Mouse (Mus musculus): ENCODE results near the gene Thsd7b. TPM values are rescaled to one million over a fixed set of nuclear protein-coding genes. Genes with fewer than 3 reads are reported as not detected.

The Thsd7b gene
- polyA plus RNA-seq, 1 experiment from 2014 or later, result 3.3 TPM

DNA sequence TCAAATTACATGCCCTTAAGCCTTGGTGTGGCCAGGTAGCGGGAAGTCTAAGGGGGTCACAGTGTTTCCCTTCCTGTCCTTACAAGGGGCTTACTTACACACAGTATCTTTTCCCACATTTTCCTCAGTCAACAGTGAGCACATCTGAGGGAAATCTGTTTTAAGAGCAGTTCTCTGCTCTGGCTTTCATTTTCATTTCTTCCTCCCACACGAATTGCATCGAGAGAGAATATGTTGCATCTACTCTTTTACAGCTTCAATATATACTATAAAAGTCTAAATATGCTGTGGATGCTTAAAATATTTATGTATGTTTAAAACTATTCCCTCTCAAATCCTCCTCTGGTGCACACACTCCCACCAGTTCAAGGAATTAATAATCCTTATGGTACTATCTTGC lies 440.5 kb downstream of the Thsd7b start:
- Histone ChIP-seq H3K27ac (ENCODE audit: low read depth, low read length) (no peak overlapping the region), H3K4me3 (ENCODE audit: low read depth, low read length) (no peak overlapping the region), H3K4me2 (no peak overlapping the region), H3K9me3 (ENCODE audit: control insufficient read depth, low read length) (no peaks in the 10 kb centered on the region), H3K36me3 (ENCODE audit: control insufficient read depth, insufficient read depth, low read length) (no peaks in the 10 kb centered on the region), H3K27me3 (ENCODE audit: control insufficient read depth, insufficient read depth, low read length) (no peaks in the 10 kb centered on the region), H3K4me1 (ENCODE audit: control insufficient read depth, insufficient read depth, low read length) (no peaks in the 10 kb centered on the region), H3K9ac (ENCODE audit: low read length) (no peak overlapping the region)
- DNase-seq (ENCODE audit: low spot score, missing footprints), result no peak
- ATAC-seq (ENCODE audit: low FRiP score), result no peak
- WGBS, result 88% methylated on average over 3 of the region's 3 CpGs

DNA sequence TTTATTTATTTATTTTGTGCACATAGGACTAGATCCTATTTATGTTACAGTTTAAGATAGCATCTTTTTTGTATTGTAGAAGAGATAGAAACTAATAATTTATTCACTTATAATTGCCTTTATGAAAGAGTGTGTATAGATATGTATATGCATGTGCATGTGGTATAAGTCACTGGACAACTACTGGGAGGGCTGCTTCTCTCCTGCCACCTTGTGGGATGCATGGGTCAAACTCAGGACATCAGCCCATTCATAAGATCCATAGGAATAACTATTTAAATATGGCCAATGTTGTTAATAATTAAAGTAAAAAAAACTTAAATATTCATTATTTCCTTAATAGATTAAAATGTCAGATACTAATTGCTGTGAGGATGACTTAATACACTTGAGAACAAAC lies 446.5 kb downstream of the Thsd7b start:
- H3K27me3 ChIP-seq (ENCODE audit: control insufficient read depth, insufficient read depth, low read length), result no peaks in the 10 kb centered on the region
- no peaks in the 10 kb centered on the region for H3K36me3 ChIP-seq (ENCODE audit: control insufficient read depth, insufficient read depth, low read length)
- H3K9ac ChIP-seq (ENCODE audit: low read length), result no peak overlapping the region
- no peak for DNase-seq (ENCODE audit: low spot score, missing footprints)
- H3K4me1 ChIP-seq (ENCODE audit: control insufficient read depth, insufficient read depth, low read length), result no peaks in the 10 kb centered on the region
- H3K9me3 ChIP-seq (ENCODE audit: control insufficient read depth, low read length), result no peaks in the 10 kb centered on the region
- ATAC-seq (ENCODE audit: low FRiP score), result no peak
- H3K4me3 ChIP-seq (ENCODE audit: low read depth, low read length), result no peak overlapping the region
- H3K27ac ChIP-seq (ENCODE audit: low read depth, low read length), result no peak overlapping the region
- no peak overlapping the region for H3K4me2 ChIP-seq

DNA sequence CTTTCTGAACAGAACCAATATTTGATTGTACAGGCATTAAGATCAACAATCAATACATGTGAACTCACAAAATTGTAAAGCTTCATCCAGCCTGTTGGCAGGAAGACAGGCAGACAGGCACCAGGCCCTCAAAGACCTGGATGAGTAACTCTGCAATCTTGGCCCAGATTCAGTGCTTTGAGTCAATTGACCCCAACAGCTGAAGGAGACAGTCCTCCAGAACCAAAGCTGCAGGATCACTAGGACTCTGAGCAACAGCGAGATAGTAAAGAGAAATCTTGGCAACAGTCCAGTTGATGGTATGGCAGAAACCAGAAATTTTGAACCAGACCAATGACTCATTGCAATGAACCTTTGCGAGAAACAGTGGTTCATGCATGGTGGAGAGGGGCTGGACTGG lies 458.9 kb downstream of the Thsd7b start:
- no peaks in the 10 kb centered on the region for H3K36me3 ChIP-seq (ENCODE audit: control insufficient read depth, insufficient read depth, low read length)
- H3K4me2 ChIP-seq, result no peak overlapping the region
- 90% methylated on average over 2 of the region's 2 CpGs for WGBS
- no peaks in the 10 kb centered on the region for H3K27me3 ChIP-seq (ENCODE audit: control insufficient read depth, insufficient read depth, low read length)
- H3K27ac ChIP-seq (ENCODE audit: low read depth, low read length), result no peak overlapping the region
- no peak overlapping the region for H3K4me3 ChIP-seq (ENCODE audit: low read depth, low read length)
- DNase-seq (ENCODE audit: low spot score, missing footprints) (no peak), ATAC-seq (ENCODE audit: low FRiP score) (no peak)
- H3K4me1 ChIP-seq (ENCODE audit: control insufficient read depth, insufficient read depth, low read length), result no peaks in the 10 kb centered on the region
- H3K9me3 ChIP-seq (ENCODE audit: control insufficient read depth, low read length), result no peaks in the 10 kb centered on the region
- H3K9ac ChIP-seq (ENCODE audit: low read length), result no peak overlapping the region

DNA sequence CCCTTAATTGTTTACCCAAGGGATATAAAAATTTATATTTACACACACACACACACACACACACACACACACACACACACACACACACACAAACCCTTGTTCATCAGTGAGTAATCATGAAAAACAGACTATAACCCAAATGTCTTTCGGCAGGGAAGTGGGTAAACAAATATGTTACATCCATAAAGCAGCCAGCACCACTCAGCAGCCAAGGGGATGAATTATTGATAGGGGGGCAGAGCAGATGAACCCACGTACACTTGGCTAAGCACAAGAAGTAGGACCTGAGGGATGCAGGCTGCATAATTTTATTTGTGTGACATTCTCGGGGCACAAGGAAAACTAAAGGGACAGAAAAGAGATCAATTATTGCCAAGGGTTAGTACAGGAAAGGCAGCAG lies 474.5 kb downstream of the Thsd7b start:
- Histone ChIP-seq H3K9ac (ENCODE audit: low read length) (no peak overlapping the region), H3K36me3 (ENCODE audit: control insufficient read depth, insufficient read depth, low read length) (no peaks in the 10 kb centered on the region), H3K9me3 (ENCODE audit: control insufficient read depth, low read length) (no peaks in the 10 kb centered on the region), H3K4me3 (ENCODE audit: low read depth, low read length) (no peak overlapping the region), H3K27ac (ENCODE audit: low read depth, low read length) (no peak overlapping the region), H3K4me1 (ENCODE audit: control insufficient read depth, insufficient read depth, low read length) (no peaks in the 10 kb centered on the region), H3K4me2 (no peak overlapping the region), H3K27me3 (ENCODE audit: control insufficient read depth, insufficient read depth, low read length) (no peaks in the 10 kb centered on the region)
- peak; percentile 35; the same call in 1 of the 2 replicates for ATAC-seq (ENCODE audit: low FRiP score)
- DNase-seq (ENCODE audit: low spot score, missing footprints), result no peak
- 83% methylated on average over 3 of the region's 3 CpGs for WGBS

DNA sequence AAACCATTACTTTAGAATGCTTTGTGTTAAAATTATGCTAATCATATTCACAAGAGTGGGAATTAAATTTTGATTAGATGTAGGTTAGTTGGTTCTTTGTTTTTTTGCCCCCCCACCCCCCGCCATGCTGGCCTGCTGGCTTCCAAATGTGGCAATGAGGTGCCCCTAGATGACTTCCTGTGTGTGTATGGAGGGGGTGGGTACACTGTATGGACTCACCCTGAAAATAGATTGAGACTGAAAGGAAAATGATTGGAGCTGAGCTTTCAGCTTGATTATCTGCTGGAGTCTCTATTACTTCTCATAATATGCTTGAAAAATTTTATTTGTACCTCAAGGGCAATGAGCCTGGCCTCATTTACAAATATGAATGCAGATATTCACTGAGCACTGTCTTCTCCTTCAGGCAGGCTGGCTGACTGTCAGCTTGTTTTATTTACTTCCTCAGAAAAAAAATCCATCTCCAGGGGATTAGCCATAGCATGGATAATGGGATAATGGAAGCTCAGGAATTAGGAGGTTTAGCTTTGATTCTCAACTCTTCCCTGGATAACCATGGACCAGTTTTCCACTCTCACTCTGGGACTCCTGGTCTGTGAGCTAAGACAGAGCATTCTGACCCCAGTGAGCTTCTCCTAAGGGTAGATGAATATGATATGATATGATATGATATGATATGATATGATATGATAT lies 483.6 kb downstream of the Thsd7b start:
- ATAC-seq (ENCODE audit: low FRiP score) (peak; percentile 71), DNase-seq (ENCODE audit: low spot score, missing footprints) (peak; percentile 83)
- no peak overlapping the region for H3K4me2 ChIP-seq
- WGBS, result 47% methylated on average over 1 of the region's 1 CpGs
- H3K9ac ChIP-seq (ENCODE audit: low read length), result no peak overlapping the region
- H3K4me3 ChIP-seq (ENCODE audit: low read depth, low read length), result no peak overlapping the region
- H3K27me3 ChIP-seq (ENCODE audit: control insufficient read depth, insufficient read depth, low read length), result no peaks in the 10 kb centered on the region
- peaks cover 4% of the 10 kb centered on the region for H3K4me1 ChIP-seq (ENCODE audit: control insufficient read depth, insufficient read depth, low read length)
- no peaks in the 10 kb centered on the region for H3K36me3 ChIP-seq (ENCODE audit: control insufficient read depth, insufficient read depth, low read length)
- H3K9me3 ChIP-seq (ENCODE audit: control insufficient read depth, low read length), result no peaks in the 10 kb centered on the region
- no peak overlapping the region for H3K27ac ChIP-seq (ENCODE audit: low read depth, low read length)

DNA sequence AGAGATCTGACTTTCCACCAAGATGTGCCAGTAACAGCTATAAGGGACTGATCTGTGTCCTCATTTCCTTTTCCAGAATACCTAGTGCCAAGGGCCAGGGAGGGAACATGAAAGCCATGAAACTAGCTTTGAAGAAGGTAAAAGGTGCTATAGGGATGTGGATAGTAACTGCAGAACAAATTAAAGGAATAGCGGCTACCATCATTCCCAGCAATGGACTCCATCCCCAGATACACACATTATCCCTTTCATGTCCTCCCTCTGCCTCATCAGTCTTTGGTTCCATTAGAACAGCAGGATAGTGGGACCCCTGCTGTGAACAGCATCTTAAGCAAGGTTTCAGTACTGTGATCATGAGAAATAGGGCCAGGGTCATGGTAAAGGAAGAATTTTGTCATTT lies 485.9 kb downstream of the Thsd7b start:
- H3K36me3 ChIP-seq (ENCODE audit: control insufficient read depth, insufficient read depth, low read length), result no peaks in the 10 kb centered on the region
- H3K9ac ChIP-seq (ENCODE audit: low read length), result no peak overlapping the region
- peaks cover 4% of the 10 kb centered on the region for H3K4me1 ChIP-seq (ENCODE audit: control insufficient read depth, insufficient read depth, low read length)
- H3K27ac ChIP-seq (ENCODE audit: low read depth, low read length), result no peak overlapping the region
- H3K27me3 ChIP-seq (ENCODE audit: control insufficient read depth, insufficient read depth, low read length), result no peaks in the 10 kb centered on the region
- no peak overlapping the region for H3K4me2 ChIP-seq
- no peaks in the 10 kb centered on the region for H3K9me3 ChIP-seq (ENCODE audit: control insufficient read depth, low read length)
- 69% methylated on average over 1 of the region's 1 CpGs for WGBS
- DNase-seq (ENCODE audit: low spot score, missing footprints), result no peak
- H3K4me3 ChIP-seq (ENCODE audit: low read depth, low read length), result no peak overlapping the region
- ATAC-seq (ENCODE audit: low FRiP score), result no peak

DNA sequence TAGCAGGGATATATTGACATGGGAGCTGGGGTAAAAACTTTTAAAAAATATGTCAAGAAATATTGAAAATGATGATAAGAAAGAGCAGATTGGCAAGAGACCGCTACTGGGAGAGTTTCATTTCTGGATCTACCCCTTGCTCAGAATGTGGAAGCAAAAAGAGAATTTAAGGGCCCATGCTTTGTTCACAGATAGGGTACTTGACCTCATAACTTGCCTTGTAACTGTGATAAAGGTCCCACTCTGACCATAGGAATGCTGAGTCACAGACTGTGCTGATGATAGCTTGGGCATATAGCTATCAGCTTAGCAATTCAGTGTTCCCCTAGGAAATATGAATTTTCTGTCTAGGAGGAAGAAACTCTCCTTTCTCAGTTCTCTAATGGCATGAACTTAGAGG lies 488.1 kb downstream of the Thsd7b start:
- Histone ChIP-seq H3K4me1 (ENCODE audit: control insufficient read depth, insufficient read depth, low read length) (peaks cover 4% of the 10 kb centered on the region), H3K9me3 (ENCODE audit: control insufficient read depth, low read length) (no peaks in the 10 kb centered on the region), H3K27me3 (ENCODE audit: control insufficient read depth, insufficient read depth, low read length) (no peaks in the 10 kb centered on the region), H3K36me3 (ENCODE audit: control insufficient read depth, insufficient read depth, low read length) (no peaks in the 10 kb centered on the region), H3K4me3 (ENCODE audit: low read depth, low read length) (no peak overlapping the region), H3K27ac (ENCODE audit: low read depth, low read length) (no peak overlapping the region), H3K9ac (ENCODE audit: low read length) (no peak overlapping the region), H3K4me2 (no peak overlapping the region)
- ATAC-seq (ENCODE audit: low FRiP score) (no peak), DNase-seq (ENCODE audit: low spot score, missing footprints) (no peak)
- WGBS, result 94% methylated on average over 1 of the region's 1 CpGs

DNA sequence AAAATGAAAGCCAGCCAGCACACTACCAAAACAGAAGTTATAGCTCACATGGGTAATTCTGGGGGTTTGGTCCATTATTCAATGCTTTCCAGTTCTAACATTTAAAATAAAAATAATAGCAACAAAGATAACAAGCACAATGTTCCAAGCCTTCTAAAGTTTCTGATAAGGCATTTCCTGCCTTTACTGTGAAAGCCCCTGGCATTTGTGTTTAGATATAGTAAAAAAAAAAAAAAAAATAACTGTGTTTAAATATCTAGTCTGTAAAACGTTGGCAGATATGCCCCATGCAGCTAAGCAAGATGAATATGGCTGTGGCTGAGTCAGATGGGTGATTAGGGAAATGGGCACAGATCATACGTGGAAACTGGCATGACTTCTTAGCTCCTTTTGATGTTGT lies 491.6 kb downstream of the Thsd7b start:
- no peak overlapping the region for H3K4me2 ChIP-seq
- H3K9ac ChIP-seq (ENCODE audit: low read length), result no peak overlapping the region
- ATAC-seq (ENCODE audit: low FRiP score), result no peak
- H3K9me3 ChIP-seq (ENCODE audit: control insufficient read depth, low read length), result no peaks in the 10 kb centered on the region
- H3K27ac ChIP-seq (ENCODE audit: low read depth, low read length), result no peak overlapping the region
- no peak for DNase-seq (ENCODE audit: low spot score, missing footprints)
- H3K27me3 ChIP-seq (ENCODE audit: control insufficient read depth, insufficient read depth, low read length), result no peaks in the 10 kb centered on the region
- no peaks in the 10 kb centered on the region for H3K4me1 ChIP-seq (ENCODE audit: control insufficient read depth, insufficient read depth, low read length)
- H3K36me3 ChIP-seq (ENCODE audit: control insufficient read depth, insufficient read depth, low read length), result no peaks in the 10 kb centered on the region
- 57% methylated on average over 2 of the region's 2 CpGs for WGBS
- no peak overlapping the region for H3K4me3 ChIP-seq (ENCODE audit: low read depth, low read length)

DNA sequence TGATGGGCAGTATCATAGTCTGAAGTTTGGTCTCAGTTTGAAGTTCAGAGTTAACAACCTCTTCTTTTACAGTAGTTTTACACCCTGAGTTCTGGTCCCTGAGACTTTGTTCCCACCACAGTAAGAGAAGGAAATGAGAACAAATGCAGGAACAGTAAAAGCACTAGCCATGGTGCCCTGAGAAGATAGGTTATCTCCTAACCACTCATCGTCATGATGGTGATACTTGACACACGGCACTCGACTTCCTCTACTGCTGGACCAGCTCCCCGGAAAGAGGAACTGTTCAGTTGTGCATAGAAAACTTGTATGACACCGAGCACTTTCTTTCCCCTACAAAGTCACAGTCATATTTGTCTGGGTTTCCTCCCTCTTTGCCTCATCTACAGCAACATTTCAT lies 504.0 kb downstream of the Thsd7b start:
- Histone ChIP-seq H3K4me2 (no peak overlapping the region), H3K4me1 (ENCODE audit: control insufficient read depth, insufficient read depth, low read length) (no peaks in the 10 kb centered on the region), H3K36me3 (ENCODE audit: control insufficient read depth, insufficient read depth, low read length) (no peaks in the 10 kb centered on the region), H3K4me3 (ENCODE audit: low read depth, low read length) (no peak overlapping the region), H3K9ac (ENCODE audit: low read length) (no peak overlapping the region), H3K9me3 (ENCODE audit: control insufficient read depth, low read length) (no peaks in the 10 kb centered on the region), H3K27me3 (ENCODE audit: control insufficient read depth, insufficient read depth, low read length) (no peaks in the 10 kb centered on the region), H3K27ac (ENCODE audit: low read depth, low read length) (no peak overlapping the region)
- WGBS, result 89% methylated on average over 5 of the region's 5 CpGs
- ATAC-seq (ENCODE audit: low FRiP score) (no peak), DNase-seq (ENCODE audit: low spot score, missing footprints) (no peak)

All from midbrain, embryonic 11.5 days (tissue).